Mouse (Mus musculus) heart, adult 8-10 months (tissue): Measurements from ENCODE around the gene Srsy. TPM values are rescaled to one million over a fixed set of nuclear protein-coding genes. Genes with fewer than 3 reads are reported as not detected.
"Not testable (repeated sequence)": the region's sequence is repeated elsewhere in the genome, so short reads cannot be mapped to it uniquely, and the experiment has no call there.

Source experiments
- DNase-seq: peaks from one replicate; pipeline ENCODE4 v3.0.0; 2022; ENCODE audit warnings: low spot score
- total RNA-seq, 4 experiments: library from RNA; stranded (reverse); gene quantifications; 2 replicates each; pipeline ENCODE4 v1.2.4; 2022

Gene Srsy
- not detected for total RNA-seq

DNA sequence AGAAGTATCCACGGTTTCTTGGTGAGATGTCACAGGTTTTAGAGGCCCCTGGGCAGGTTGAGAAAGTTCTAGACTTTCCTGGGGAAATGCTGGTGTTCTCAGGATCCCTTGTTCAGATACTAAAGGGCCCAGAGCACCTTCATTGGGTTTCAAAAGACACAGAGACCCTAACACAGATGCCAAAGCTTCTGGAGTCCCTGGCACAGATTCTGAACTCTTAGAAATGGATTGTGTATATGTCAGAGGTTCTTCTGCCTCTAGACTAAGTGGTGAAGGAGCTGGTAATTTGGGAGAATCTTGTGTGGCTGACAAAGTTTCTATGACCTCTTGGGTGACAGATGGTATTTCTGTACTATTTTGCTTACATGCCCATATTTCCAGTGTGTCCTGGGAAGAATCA is at the start of gene Srsy:
TSS of gene Srsy (minus strand) at position 101 of the 400 bp plus-strand sequence.
- not testable (repeated sequence) for DNase-seq

Other genes with a start within 250 kb of the Srsy start
- not detected for gene Gm21904, start 91.1 kb downstream of the Srsy start, total RNA-seq
- gene Gm20772, start 62.6 kb downstream of the Srsy start, total RNA-seq: not detected
- gene Gm20831, start 62.6 kb downstream of the Srsy start, total RNA-seq: not detected
- not detected for gene Gm21764, start 124.5 kb upstream of the Srsy start, total RNA-seq
- not detected for gene Ssty1, start 151.8 kb upstream of the Srsy start, total RNA-seq